Mouse (Mus musculus) testis, postnatal 14 days (tissue): ENCODE measurements at regions not wholly inside any gene's neighbourhood (a gene's known extent, or its start where the extent isn't known, plus 50 kb on each side); places are given as distances from the start of the nearest gene placed in this dataset.

ENCODE experiments used
- DNase-seq: peaks from one replicate; pipeline ENCODE4 v3.0.0; 2021; ENCODE audit warnings: low spot score

GRCm38 (mm10) chr12:25896543-25896942 is 518.5 kb downstream of the Rnf144a start:
- DNase-seq: no peak

- DNase-seq: no peak
Observed at GRCm38 (mm10) chr12:25895691-25896090, 519.4 kb downstream of the Rnf144a start.

GRCm38 (mm10) chr12:25891391-25892167 is 523.5 kb downstream of the Rnf144a start:
- no peak for DNase-seq

- no peak for DNase-seq
Observed at GRCm38 (mm10) chr12:25890722-25891121, 524.3 kb downstream of the Rnf144a start.

- no peak for DNase-seq
Observed at GRCm38 (mm10) chr12:25883771-25884171, 531.3 kb downstream of the Rnf144a start.

GRCm38 (mm10) chr12:25871816-25872215 is 543.2 kb downstream of the Rnf144a start:
- DNase-seq: no peak

GRCm38 (mm10) chr12:25871001-25871461 is 544.0 kb downstream of the Rnf144a start:
- DNase-seq: no peak

GRCm38 (mm10) chr12:25869846-25870245 is 545.2 kb downstream of the Rnf144a start:
- no peak for DNase-seq

GRCm38 (mm10) chr12:25865063-25865462 is 550.0 kb downstream of the Rnf144a start:
- DNase-seq: no peak

- no peak for DNase-seq
Observed at GRCm38 (mm10) chr12:25864113-25864852, 550.8 kb downstream of the Rnf144a start.

GRCm38 (mm10) chr12:25861100-25861499 is 554.0 kb downstream of the Rnf144a start:
- no peak for DNase-seq

- no peak for DNase-seq
Observed at GRCm38 (mm10) chr12:25858397-25858796, 556.7 kb downstream of the Rnf144a start.

- no peak for DNase-seq
Observed at GRCm38 (mm10) chr12:25830057-25830456, 585.0 kb downstream of the Rnf144a start.

GRCm38 (mm10) chr12:25827961-25828360 is 587.1 kb downstream of the Rnf144a start:
- DNase-seq: no peak

GRCm38 (mm10) chr12:25826928-25827327 is 588.1 kb downstream of the Rnf144a start:
- no peak for DNase-seq

- DNase-seq: no peak
Observed at GRCm38 (mm10) chr12:25826451-25826850, 588.6 kb downstream of the Rnf144a start.

- DNase-seq: no peak
Observed at GRCm38 (mm10) chr12:25816248-25816647, 598.8 kb downstream of the Rnf144a start.

- DNase-seq: no peak
Observed at GRCm38 (mm10) chr12:25795092-25795491, 620.0 kb downstream of the Rnf144a start.

- no peak for DNase-seq
Observed at GRCm38 (mm10) chr12:25794571-25794970, 620.5 kb downstream of the Rnf144a start.

- DNase-seq: no peak
Observed at GRCm38 (mm10) chr12:25792571-25793075, 622.4 kb downstream of the Rnf144a start.

- DNase-seq: peak; percentile 44
Observed at GRCm38 (mm10) chr12:25790956-25791355, 624.1 kb downstream of the Rnf144a start.

GRCm38 (mm10) chr12:25785646-25786606 is 629.1 kb downstream of the Rnf144a start:
- DNase-seq: no peak
